Mouse (Mus musculus): ENCODE data around the gene Gm13083. TPM values are rescaled to one million over a fixed set of nuclear protein-coding genes. Genes with fewer than 3 reads are reported as not detected.
"Not testable (repeated sequence)": the region's sequence is repeated elsewhere in the genome, so short reads cannot be mapped to it uniquely, and the experiment has no call there.

Gene Gm13083
- not detected in 2 replicates for polyA plus RNA-seq (2015; fragmentation: Nextera tagmentation; extraction: Ambion mirVana)

DNA sequence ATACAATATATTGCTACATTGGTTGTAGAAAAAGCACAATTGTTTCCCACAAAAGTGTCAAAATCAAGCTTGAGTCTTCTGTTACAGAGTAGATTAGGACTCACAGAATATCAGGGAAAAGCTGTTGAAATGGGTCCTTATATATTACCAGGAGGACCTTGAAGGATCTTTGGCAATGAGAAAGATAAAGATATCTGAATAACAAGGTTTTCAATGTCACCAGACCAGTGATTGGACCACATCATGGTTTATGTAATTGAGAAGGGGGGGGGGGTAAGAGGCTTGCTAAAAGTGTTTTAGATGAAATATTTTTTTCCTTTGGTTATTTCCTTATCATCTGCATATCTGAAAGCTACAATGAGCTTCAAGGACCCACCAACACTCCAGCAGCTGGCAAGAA lies at the start of gene Gm13083:
TSS of gene Gm13083 (plus strand) at position 301 of the 400 bp plus-strand sequence.
- H3K27ac ChIP-seq; H3K27me3 ChIP-seq (ENCODE audit: insufficient read depth, low read length); H3K4me3 ChIP-seq (replicated peaks; ENCODE audit: low read depth, low read length); H3K36me3 ChIP-seq (ENCODE audit: insufficient read depth, low read length); H3K9ac ChIP-seq (ENCODE audit: low read depth, low read length); H3K4me2 ChIP-seq (ENCODE audit: low read length); ATAC-seq (replicated peaks; ENCODE audit: low FRiP score, low read depth); DNase-seq (ENCODE audit: low spot score); H3K4me1 ChIP-seq (replicated peaks; ENCODE audit: insufficient read depth, low read length); H3K9me3 ChIP-seq (replicated peaks; ENCODE audit: low read length): not testable (repeated sequence)

DNA sequence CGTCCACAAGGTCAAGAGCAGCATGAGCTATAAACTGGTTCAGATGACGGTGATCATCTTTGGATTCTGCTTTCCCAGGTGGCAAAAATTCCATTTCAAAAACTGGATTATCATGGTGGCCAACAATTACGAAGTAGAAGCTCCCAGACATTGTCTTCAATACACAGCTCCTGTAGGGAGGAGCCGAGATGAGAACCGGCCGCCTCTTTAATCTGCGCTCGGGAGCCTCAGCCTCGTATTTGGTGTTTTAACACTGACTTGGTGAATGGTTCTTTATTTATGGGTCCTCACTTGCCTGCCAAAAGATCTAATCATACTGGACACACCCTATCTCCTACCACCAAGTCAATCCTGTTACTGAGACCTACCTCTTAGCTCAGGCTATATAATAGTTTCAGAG lies 2.9 kb upstream of the Gm13083 start:
- not testable (repeated sequence) for H3K27ac ChIP-seq; H3K9ac ChIP-seq (ENCODE audit: low read depth, low read length); H3K27me3 ChIP-seq (ENCODE audit: insufficient read depth, low read length); DNase-seq (ENCODE audit: low spot score); H3K36me3 ChIP-seq (ENCODE audit: insufficient read depth, low read length); H3K4me3 ChIP-seq (replicated peaks; ENCODE audit: low read depth, low read length); H3K4me2 ChIP-seq (ENCODE audit: low read length); H3K9me3 ChIP-seq (replicated peaks; ENCODE audit: low read length); H3K4me1 ChIP-seq (replicated peaks; ENCODE audit: insufficient read depth, low read length); ATAC-seq (replicated peaks; ENCODE audit: low FRiP score, low read depth)
- 85% methylated on average over 9 of the region's 9 CpGs for WGBS

DNA sequence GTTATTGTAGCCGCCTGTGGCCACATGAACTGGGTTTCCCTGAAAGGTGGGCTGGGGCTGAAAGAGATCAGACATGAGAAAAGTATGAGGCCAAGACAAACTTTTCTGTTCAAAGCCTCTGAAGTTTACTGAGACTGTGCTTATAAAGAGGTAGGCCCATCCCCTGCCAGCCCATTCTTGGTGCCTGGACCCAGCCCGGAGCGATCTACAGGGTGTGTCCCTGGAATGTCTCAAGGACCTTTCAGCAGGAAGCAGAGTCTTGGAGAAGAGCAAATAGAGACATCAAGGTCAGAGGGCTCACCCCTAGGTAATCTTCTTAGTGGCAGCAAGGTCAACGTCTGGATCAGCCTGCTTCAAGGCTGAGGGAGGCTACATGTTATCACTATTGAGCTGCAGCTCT lies 3.3 kb downstream of the Gm13083 start:
- H3K36me3 ChIP-seq (ENCODE audit: insufficient read depth, low read length); H3K9me3 ChIP-seq (replicated peaks; ENCODE audit: low read length); H3K4me3 ChIP-seq (replicated peaks; ENCODE audit: low read depth, low read length); H3K9ac ChIP-seq (ENCODE audit: low read depth, low read length); H3K4me1 ChIP-seq (replicated peaks; ENCODE audit: insufficient read depth, low read length); H3K27me3 ChIP-seq (ENCODE audit: insufficient read depth, low read length); ATAC-seq (replicated peaks; ENCODE audit: low FRiP score, low read depth); H3K4me2 ChIP-seq (ENCODE audit: low read length); H3K27ac ChIP-seq; DNase-seq (ENCODE audit: low spot score): not testable (repeated sequence)
- 80% methylated on average over 4 of the region's 4 CpGs for WGBS

DNA sequence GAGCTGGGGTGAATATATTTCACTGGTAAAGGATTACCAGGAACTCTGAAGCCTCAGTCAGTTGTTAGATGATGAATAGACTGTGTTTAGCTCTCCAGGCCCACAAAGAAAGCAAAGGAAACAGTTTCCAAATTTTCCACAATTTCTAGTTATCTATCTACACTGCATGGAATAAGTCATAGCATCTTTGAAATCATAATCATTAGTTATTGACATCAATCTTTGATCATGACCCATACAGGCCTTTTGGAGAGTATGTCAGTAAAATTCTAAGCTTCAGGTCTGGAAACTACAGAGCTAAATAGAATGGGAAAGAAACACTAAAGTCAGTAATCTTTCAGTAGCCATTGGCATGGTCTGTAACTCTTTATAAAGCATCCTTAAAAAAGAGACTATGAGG lies 42.3 kb downstream of the Gm13083 start, which contains the start of gene Gm13088:
TSS of gene Gm13088 (minus strand) at position 101 of the 400 bp plus-strand sequence.
- not testable (repeated sequence) for H3K36me3 ChIP-seq (ENCODE audit: insufficient read depth, low read length); H3K9me3 ChIP-seq (replicated peaks; ENCODE audit: low read length); H3K4me2 ChIP-seq (ENCODE audit: low read length); H3K27ac ChIP-seq; DNase-seq (ENCODE audit: low spot score); ATAC-seq (replicated peaks; ENCODE audit: low FRiP score, low read depth); H3K4me3 ChIP-seq (replicated peaks; ENCODE audit: low read depth, low read length); H3K4me1 ChIP-seq (replicated peaks; ENCODE audit: insufficient read depth, low read length); H3K27me3 ChIP-seq (ENCODE audit: insufficient read depth, low read length); H3K9ac ChIP-seq (ENCODE audit: low read depth, low read length)

Other genes with a start within 250 kb of the Gm13083 start
- not detected in 2 replicates for gene Pramel1, start 220.6 kb upstream of the Gm13083 start, polyA plus RNA-seq (2015; fragmentation: Nextera tagmentation; extraction: Ambion mirVana)
- gene Pramef8, start 202.6 kb upstream of the Gm13083 start, polyA plus RNA-seq (2015; fragmentation: Nextera tagmentation; extraction: Ambion mirVana): 12.9 and 15.2 TPM in 2 replicates
- gene Oog4, start 164.7 kb upstream of the Gm13083 start, polyA plus RNA-seq (2015; fragmentation: Nextera tagmentation; extraction: Ambion mirVana): not detected in 2 replicates
- gene Gm13043, start 103.7 kb upstream of the Gm13083 start, polyA plus RNA-seq (2015; fragmentation: Nextera tagmentation; extraction: Ambion mirVana): not detected in 2 replicates
- not detected in 2 replicates for gene Gm13040, start 79.0 kb upstream of the Gm13083 start, polyA plus RNA-seq (2015; fragmentation: Nextera tagmentation; extraction: Ambion mirVana)
- gene BC080695, start 63.3 kb upstream of the Gm13083 start, polyA plus RNA-seq (2015; fragmentation: Nextera tagmentation; extraction: Ambion mirVana): not detected in 2 replicates
- not detected in 2 replicates for gene Gm13057, start 63.3 kb upstream of the Gm13083 start, polyA plus RNA-seq (2015; fragmentation: Nextera tagmentation; extraction: Ambion mirVana)
- not detected in 2 replicates for gene Gm13088, start 42.2 kb downstream of the Gm13083 start, polyA plus RNA-seq (2015; fragmentation: Nextera tagmentation; extraction: Ambion mirVana)
- not detected in 2 replicates for gene Gm13089, start 87.7 kb downstream of the Gm13083 start, polyA plus RNA-seq (2015; fragmentation: Nextera tagmentation; extraction: Ambion mirVana)
- gene Gm13078, start 104.5 kb downstream of the Gm13083 start, polyA plus RNA-seq (2015; fragmentation: Nextera tagmentation; extraction: Ambion mirVana): not detected in 2 replicates
- gene Gm13023, start 174.3 kb downstream of the Gm13083 start, polyA plus RNA-seq (2015; fragmentation: Nextera tagmentation; extraction: Ambion mirVana): not detected in 2 replicates
- gene Gm13084, start 201.1 kb downstream of the Gm13083 start, polyA plus RNA-seq (2015; fragmentation: Nextera tagmentation; extraction: Ambion mirVana): not detected in 2 replicates
- gene Gm13103, start 231.5 kb downstream of the Gm13083 start, polyA plus RNA-seq (2015; fragmentation: Nextera tagmentation; extraction: Ambion mirVana): not detected in 2 replicates